Mouse (Mus musculus) bone marrow, adult 2 months (tissue): ENCODE results near the gene Ppp1r12a. TPM values are rescaled to one million over a fixed set of nuclear protein-coding genes. Genes with fewer than 3 reads are reported as not detected.

Experiments used
- H3K27ac ChIP-seq: fragments of 200-500 bp; 2 replicates; pipeline ENCODE4 v1.5.1; 2012; ENCODE audit warnings: low read depth, mild to moderate bottlenecking, control low read depth, inconsistent platforms, low read length; ENCODE audit not compliant: control insufficient read depth, poor library complexity, insufficient read depth
- H3K4me1 ChIP-seq: fragments of 200-500 bp; 2 replicates; pipeline ENCODE4 v1.6.1; 2011; ENCODE audit warnings: low read length; ENCODE audit not compliant: control insufficient read depth, insufficient read depth
- H3K4me3 ChIP-seq: fragments of 200-500 bp; replicated peaks from 2 replicates; pipeline ENCODE3; 2011; ENCODE audit warnings: mild to moderate bottlenecking, low read depth, low read length, control low read depth; ENCODE audit not compliant: control insufficient read depth
- CTCF ChIP-seq: fragments of 200-500 bp; IDR thresholded peaks from 2 replicates; pipeline ENCODE4 v1.5.1; 2011; ENCODE audit warnings: low read length, control low read depth; ENCODE audit not compliant: control insufficient read depth, insufficient read depth
- POLR2A ChIP-seq: fragments of 200-500 bp; IDR thresholded peaks from 2 replicates; pipeline ENCODE4 v1.6.1; 2011; ENCODE audit warnings: low read depth, mild to moderate bottlenecking, control low read depth, low read length, borderline replicate concordance; ENCODE audit not compliant: control insufficient read depth
- WGBS: fragments of 180-500 bp; shearing (Covaris S2); methylation state at CpG from one replicate; pipeline ENCODE4 v1.1.7; 2018; 5-methylcytosine and 5-hydroxymethylcytosine counted together
- polyA plus RNA-seq: library from polyadenylated mRNA; stranded (reverse); fragments of >200 nt; gene quantifications from 2 replicates; pipeline ENCODE4 v1.2.4, GENCODE M21; 2011; ENCODE audit warnings: low replicate concordance; ENCODE audit not compliant: missing spikeins, insufficient read depth, insufficient read length

Ppp1r12a gene
- polyA plus RNA-seq, 1 experiment = 68.6 TPM

GRCm38 (mm10) chr10:108197498-108197897 is 35.5 kb downstream of the Ppp1r12a start:
- Histone ChIP-seq H3K27ac (no peak overlapping the region), H3K4me1 (no peaks in the 10 kb centered on the region; the same call in 1 of the 2 replicates), H3K4me3 (no peak overlapping the region)
- TF ChIP-seq CTCF (no peak), POLR2A (no peak)
- WGBS = 93% methylated on average over 1 of the region's 1 CpGs

- no peak overlapping the region for H3K4me3 ChIP-seq
- H3K4me1 ChIP-seq = no peaks in the 10 kb centered on the region; the same call in 1 of the 2 replicates
- H3K27ac ChIP-seq = no peak overlapping the region
- TF ChIP-seq CTCF = no peak
- no peak for TF ChIP-seq POLR2A
- 56% methylated on average over 2 of the region's 2 CpGs for WGBS
These were observed 37.0 kb downstream of the Ppp1r12a start for GRCm38 (mm10) chr10:108198945-108199344.

GRCm38 (mm10) chr10:108202126-108202525 is 40.1 kb downstream of the Ppp1r12a start:
- H3K27ac ChIP-seq = no peak overlapping the region
- TF ChIP-seq CTCF (no peak), POLR2A (no peak)
- no peaks in the 10 kb centered on the region; the same call in 1 of the 2 replicates for H3K4me1 ChIP-seq
- WGBS = 87% methylated on average over 4 of the region's 4 CpGs
- no peak overlapping the region for H3K4me3 ChIP-seq

- TF ChIP-seq POLR2A (no peak), CTCF (no peak)
These were observed 41.4 kb downstream of the Ppp1r12a start for GRCm38 (mm10) chr10:108203440-108203839.

GRCm38 (mm10) chr10:108209396-108209795 is 47.4 kb downstream of the Ppp1r12a start:
- no peak for TF ChIP-seq CTCF
- Histone ChIP-seq H3K4me3 (no peak overlapping the region), H3K27ac (no peak overlapping the region), H3K4me1 (no peaks in the 10 kb centered on the region)
- 90% methylated on average over 5 of the region's 5 CpGs for WGBS

More at GRCm38 (mm10) chr10:108203440-108203839, 41.4 kb downstream of the Ppp1r12a start:
- no peaks in the 10 kb centered on the region; the same call in 1 of the 2 replicates for H3K4me1 ChIP-seq
- H3K27ac ChIP-seq = no peak overlapping the region
- no peak overlapping the region for H3K4me3 ChIP-seq

GRCm38 (mm10) chr10:108224413-108224812 is 62.4 kb downstream of the Ppp1r12a start:
- Histone ChIP-seq H3K4me1 (no peaks in the 10 kb centered on the region), H3K27ac (no peak overlapping the region), H3K4me3 (no peak overlapping the region)
- WGBS = 76% methylated on average over 5 of the region's 5 CpGs
- TF ChIP-seq CTCF (no peak), POLR2A (no peak)

GRCm38 (mm10) chr10:108237049-108237448 is 75.1 kb downstream of the Ppp1r12a start:
- WGBS = 91% methylated on average over 3 of the region's 3 CpGs
- no peaks in the 10 kb centered on the region for H3K4me1 ChIP-seq
- H3K4me3 ChIP-seq = no peak overlapping the region
- no peak overlapping the region for H3K27ac ChIP-seq
- TF ChIP-seq POLR2A (no peak), CTCF (no peak)

- no peak overlapping the region for H3K27ac ChIP-seq
- no peak overlapping the region for H3K4me3 ChIP-seq
- 89% methylated on average over 10 of the region's 10 CpGs for WGBS
- H3K4me1 ChIP-seq = no peaks in the 10 kb centered on the region
- TF ChIP-seq POLR2A (no peak), CTCF (no peak)
These were observed 77.1 kb downstream of the Ppp1r12a start for GRCm38 (mm10) chr10:108239061-108239460.

GRCm38 (mm10) chr10:108250710-108251109 is 88.7 kb downstream of the Ppp1r12a start:
- WGBS = 95% methylated on average over 12 of the region's 12 CpGs
- H3K4me3 ChIP-seq = no peak overlapping the region
- TF ChIP-seq POLR2A = no peak
- TF ChIP-seq CTCF = no peak
- H3K27ac ChIP-seq = no peak overlapping the region
- no peaks in the 10 kb centered on the region for H3K4me1 ChIP-seq
